26 mouse cellular contexts compared by ENCODE assay signal in the genomic region with DNA sequence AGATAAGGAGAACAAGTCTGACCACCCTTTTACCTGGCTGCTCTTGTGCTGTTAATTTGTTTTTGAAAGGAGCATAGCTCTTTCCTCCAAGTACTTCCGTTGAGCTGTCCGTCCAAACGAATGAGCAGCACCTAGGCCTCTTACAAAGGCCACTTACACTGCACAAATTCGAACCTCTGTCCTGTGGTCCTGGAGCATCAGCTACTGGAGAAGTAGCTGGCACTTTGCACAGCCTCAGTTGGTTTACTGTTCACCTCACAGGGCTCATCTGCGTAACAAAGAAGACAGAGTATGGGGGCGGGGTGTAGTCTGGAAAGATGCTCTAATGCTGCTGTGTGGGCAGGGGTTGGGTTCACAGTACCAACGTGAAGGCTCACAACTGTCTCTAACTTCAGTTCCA. TPM values are rescaled to one million over a fixed set of nuclear protein-coding genes. Genes with fewer than 3 reads are reported as not detected.
A peak's percentile ranks its signal among the peaks of the same experiment; 100 is the strongest.
DNase-seq lines count a peak whose midpoint lies in the region; ATAC-seq and TF ChIP-seq lines count a peak whose summit lies in the region.
"Had no signal": no experiment of that assay in that cellular context is flagged by ENCODE, and none has a peak within 500 bp of the region (broad histone marks: within the 10 kb centered on the region; RNA-seq: fewer than 3 reads in every experiment).

No protein-coding gene starts in this region.

- TF ChIP-seq POLR2A in heart, adult 2 months (IDR thresholded peaks at IDR 0.05; ENCODE audit: insufficient read depth, low read depth, low read length): no peak

- no peak for TF ChIP-seq CTCF in heart, adult 2 months (IDR thresholded peaks at IDR 0.05)
- TF ChIP-seq CTCF in stomach, postnatal 0 days (IDR thresholded peaks at IDR 0.05; ENCODE audit: low read depth): no peak

- H3K27ac ChIP-seq in heart, adult 2 months: no peak overlapping the region
- no peak overlapping the region for H3K27ac ChIP-seq in stomach, postnatal 0 days (replicated peaks)
- H3K27ac ChIP-seq: embryonic facial prominence, embryonic 15.5 days; forebrain, embryonic 15.5 days; hindbrain, embryonic 15.5 days had no signal

- no peak overlapping the region for H3K9ac ChIP-seq in heart, adult 2 months (ENCODE audit: low read depth, low read length)
- no peak overlapping the region for H3K9ac ChIP-seq in stomach, postnatal 0 days (ENCODE audit: low read length)
- H3K9ac ChIP-seq: embryonic facial prominence, embryonic 15.5 days; forebrain, embryonic 15.5 days; heart, embryonic 12.5 days; hindbrain, embryonic 15.5 days had no signal

- ATAC-seq in stomach, postnatal 0 days (ENCODE audit: low FRiP score, low TSS enrichment): peak; percentile 56; the same call in 1 of the 2 replicates
- ATAC-seq: activated CD4-positive, CD25-positive, alpha-beta regulatory T cell, adult 4 months; forebrain, embryonic 15.5 days; inflammation-experienced regulatory T-cells, adult 6 months; intestine, postnatal 0 days had no signal

- DNase-seq in heart, adult 11 months: peak; percentile 50
- DNase-seq in heart, adult 2 months: no peak
- peak; percentile 19 for DNase-seq in urinary bladder, postnatal 14 days (ENCODE audit: low spot score)
- DNase-seq in urinary bladder, adult 18-20 months (ENCODE audit: low spot score in 2 of 2): no peak
- DNase-seq in T-cell, adult 2 months (ENCODE audit: low spot score): peak; percentile 8
- peak; percentile 19 for DNase-seq in stomach, postnatal 0 days (ENCODE audit: low spot score)
- DNase-seq in layer of hippocampus, postnatal 14 days (ENCODE audit: low spot score in 2 of 2): no peak
- DNase-seq in cerebellum, adult 9-11 months: no peak
- DNase-seq: adrenal gland, adult 2 months; adrenal gland, postnatal 25 days; cerebellum, adult 2 months; cerebellum, postnatal 14 days; embryo, embryonic 11 days; gastrocnemius, postnatal 36 days; heart, adult 18-20 months; heart, postnatal 36 days had no signal

- intact Hi-C loops in heart, adult 2 months (cut with DNase I): no loop called here

- H3K4me1 ChIP-seq in heart, adult 2 months (ENCODE audit: control insufficient read depth, insufficient read depth, low read length): no peaks in the 10 kb centered on the region; the same call in 1 of the 2 replicates
- no peaks in the 10 kb centered on the region for H3K4me1 ChIP-seq in stomach, postnatal 0 days (replicated peaks; ENCODE audit: control insufficient read depth, insufficient read depth)
- H3K4me1 ChIP-seq: embryonic facial prominence, embryonic 15.5 days; forebrain, embryonic 15.5 days; hindbrain, embryonic 15.5 days had no signal

- H3K9me3 ChIP-seq in stomach, postnatal 0 days (ENCODE audit: control insufficient read depth, low read length): no peaks in the 10 kb centered on the region
- H3K9me3 ChIP-seq: embryonic facial prominence, embryonic 15.5 days; forebrain, embryonic 15.5 days; heart, embryonic 12.5 days; hindbrain, embryonic 15.5 days had no signal

- TF ChIP-seq EP300 in heart, adult 2 months (IDR thresholded peaks at IDR 0.05; ENCODE audit: insufficient read depth, low read depth, low read length): no peak
- TF ChIP-seq EP300 in stomach, postnatal 0 days (optimal IDR thresholded peaks at IDR 0.05): no peak

- WGBS in heart, adult 2 months: 84% methylated on average over 7 of the region's 7 CpGs
- WGBS in stomach, postnatal 0 days: 61% methylated on average over 7 of the region's 7 CpGs

- no peak overlapping the region for H3K4me3 ChIP-seq in heart, adult 2 months
- H3K4me3 ChIP-seq in stomach, postnatal 0 days (ENCODE audit: low read depth, low read length): no peak overlapping the region
- H3K4me3 ChIP-seq: embryonic facial prominence, embryonic 15.5 days; forebrain, embryonic 15.5 days; heart, embryonic 12.5 days; hindbrain, embryonic 15.5 days had no signal

- no peaks in the 10 kb centered on the region for H3K27me3 ChIP-seq in heart, adult 2 months (ENCODE audit: control insufficient read depth, insufficient read depth, low read length)
- no peaks in the 10 kb centered on the region for H3K27me3 ChIP-seq in stomach, postnatal 0 days (ENCODE audit: control insufficient read depth, insufficient read depth, low read length)
- H3K27me3 ChIP-seq: CH12.LX; embryonic facial prominence, embryonic 15.5 days; forebrain, embryonic 15.5 days; heart, embryonic 12.5 days; hindbrain, embryonic 15.5 days had no signal

- H3K79me2 ChIP-seq in heart, adult 2 months (replicated peaks; ENCODE audit: control insufficient read depth, insufficient read depth, low read length): no peaks in the 10 kb centered on the region

- H3K36me3 ChIP-seq in heart, adult 2 months (ENCODE audit: control insufficient read depth, insufficient read depth, low read length): no peaks in the 10 kb centered on the region
- no peaks in the 10 kb centered on the region for H3K36me3 ChIP-seq in stomach, postnatal 0 days (ENCODE audit: control insufficient read depth, insufficient read depth, low read length)
- H3K36me3 ChIP-seq: embryonic facial prominence, embryonic 15.5 days; forebrain, embryonic 15.5 days; heart, embryonic 12.5 days; hindbrain, embryonic 15.5 days had no signal

- no peak overlapping the region for H3K4me2 ChIP-seq in stomach, postnatal 0 days (replicated peaks; ENCODE audit: low read depth)
- H3K4me2 ChIP-seq: embryonic facial prominence, embryonic 15.5 days; forebrain, embryonic 15.5 days; heart, embryonic 12.5 days; hindbrain, embryonic 15.5 days had no signal

RNA-seq across cellular contexts. Expression of a gene that starts 15.7 kb away (rescaled TPM):
- total RNA-seq in heart, adult 2 months (2021): 10 to 100 TPM; 29.6 to 30.1 TPM
- 5.5 and 11.4 TPM in 2 replicates for polyA plus RNA-seq in heart, adult 2 months (2012; rRNA removed)
- 31.7 and 38.3 TPM in 2 replicates for polyA plus RNA-seq in stomach, postnatal 0 days (2015; fragmentation: Nextera tagmentation; extraction: Ambion mirVana)
- total RNA-seq in layer of hippocampus, postnatal 14 days (2021): 10 to 100 TPM; 29.3 to 32.3 TPM

RNA-seq across cellular contexts. Expression of a gene that starts 55.4 kb away (rescaled TPM):
- total RNA-seq in heart, adult 2 months (2021): under 1 TPM; 0.45 to 0.68 TPM
- 0.23 and 0.51 TPM in 2 replicates for polyA plus RNA-seq in heart, adult 2 months (2012; rRNA removed)
- polyA plus RNA-seq in stomach, postnatal 0 days (2015; fragmentation: Nextera tagmentation; extraction: Ambion mirVana): 0.46 and 0.51 TPM in 2 replicates
- under 1 TPM; 0.55 to 0.81 TPM for total RNA-seq in layer of hippocampus, postnatal 14 days (2021)
- total RNA-seq: gastrocnemius, adult 8-10 months had no signal
- polyA plus RNA-seq: adrenal gland, adult 2 months; C2C12 had no signal

Comparison
In these comparisons a context has a peak if more than half of its experiments do, and no peak if none do; other contexts are left out.
1. DNase-seq: peak in heart, adult 11 months (single experiment), urinary bladder, postnatal 14 days (single experiment), T-cell, adult 2 months (single experiment) and stomach, postnatal 0 days (single experiment); none in heart, adult 2 months (0 of 2), urinary bladder, adult 18-20 months (0 of 2), layer of hippocampus, postnatal 14 days (0 of 2) and cerebellum, adult 9-11 months (single experiment).